15 mouse cellular contexts compared by ENCODE assay signal in genomic region chr14:34944390-34944979, GRCm38 (mm10).
DNase-seq lines count a peak whose midpoint lies in the region; ATAC-seq lines count a peak whose summit lies in the region.
"Had no signal": no experiment of that assay in that cellular context is flagged by ENCODE, and none has a peak within 500 bp of the region (broad histone marks: within the 10 kb centered on the region; RNA-seq: fewer than 3 reads in every experiment).

No protein-coding gene starts in this region.

- no peaks in the 10 kb centered on the region for H3K36me3 ChIP-seq in hindbrain, embryonic 13.5 days
- H3K36me3 ChIP-seq in hindbrain, embryonic 12.5 days, result no peaks in the 10 kb centered on the region
- no peaks in the 10 kb centered on the region for H3K36me3 ChIP-seq in forebrain, embryonic 15.5 days
- H3K36me3 ChIP-seq: hindbrain, embryonic 15.5 days had no signal

- WGBS in hindbrain, embryonic 13.5 days, result 84% methylated on average over 14 of the region's 14 CpGs
- WGBS in hindbrain, embryonic 12.5 days, result 89% methylated on average over 14 of the region's 14 CpGs
- WGBS in forebrain, embryonic 15.5 days, result 64% methylated on average over 14 of the region's 14 CpGs

- peaks cover 28% of the 10 kb centered on the region for H3K4me1 ChIP-seq in hindbrain, embryonic 13.5 days (replicated peaks)
- H3K4me1 ChIP-seq in hindbrain, embryonic 12.5 days, result no peaks in the 10 kb centered on the region
- H3K4me1 ChIP-seq in forebrain, embryonic 15.5 days, result peaks cover 19% of the 10 kb centered on the region

- no peak overlapping the region for H3K4me2 ChIP-seq in hindbrain, embryonic 13.5 days
- H3K4me2 ChIP-seq in hindbrain, embryonic 12.5 days (replicated peaks), result no peak overlapping the region
- no peak overlapping the region for H3K4me2 ChIP-seq in forebrain, embryonic 15.5 days (replicated peaks)
- H3K4me2 ChIP-seq: hindbrain, embryonic 15.5 days had no signal

- no peak overlapping the region; the same call in 1 of the 2 replicates for H3K27ac ChIP-seq in hindbrain, embryonic 13.5 days
- no peak overlapping the region for H3K27ac ChIP-seq in hindbrain, embryonic 12.5 days
- H3K27ac ChIP-seq in forebrain, embryonic 15.5 days (replicated peaks), result no peak overlapping the region
- H3K27ac ChIP-seq: hindbrain, embryonic 15.5 days had no signal

- no peak overlapping the region for H3K9ac ChIP-seq in hindbrain, embryonic 13.5 days
- no peak overlapping the region for H3K9ac ChIP-seq in hindbrain, embryonic 12.5 days
- no peak overlapping the region for H3K9ac ChIP-seq in forebrain, embryonic 15.5 days (replicated peaks)
- H3K9ac ChIP-seq: hindbrain, embryonic 15.5 days had no signal

- no peak overlapping the region for H3K4me3 ChIP-seq in hindbrain, embryonic 13.5 days
- H3K4me3 ChIP-seq in hindbrain, embryonic 12.5 days, result no peak overlapping the region
- H3K4me3 ChIP-seq in forebrain, embryonic 15.5 days, result no peak overlapping the region
- H3K4me3 ChIP-seq: hindbrain, embryonic 15.5 days had no signal

- DNase-seq in layer of hippocampus, postnatal 10 days (ENCODE audit: low spot score in 2 of 2), result peak; percentile 51 to 68
- peak; percentile 70 for DNase-seq in right cerebral cortex, postnatal 14 days
- no peak for DNase-seq in B cell, adult 2 months
- DNase-seq in heart, postnatal 36 days, result no peak
- DNase-seq in embryo, embryonic 10 days (ENCODE audit: low spot score), result no peak
- DNase-seq: kidney, postnatal 10 days; liver; lung, postnatal 10 days; thymus, adult 2 months had no signal

- no peaks in the 10 kb centered on the region for H3K27me3 ChIP-seq in hindbrain, embryonic 13.5 days
- no peaks in the 10 kb centered on the region for H3K27me3 ChIP-seq in hindbrain, embryonic 12.5 days
- 0 out of 2 replicates have a peak, but pooled peaks cover 2% of the 10 kb centered on the region for H3K27me3 ChIP-seq in forebrain, embryonic 15.5 days
- H3K27me3 ChIP-seq: hindbrain, embryonic 15.5 days; Patski had no signal

- ATAC-seq in hindbrain, embryonic 13.5 days (ENCODE audit: low FRiP score), result 0 out of 2 replicates have a peak, but pooled peaks have one; percentile 19
- ATAC-seq in hindbrain, embryonic 12.5 days (ENCODE audit: low FRiP score), result no peak
- peak; percentile 68 for ATAC-seq in forebrain, embryonic 15.5 days (replicated peaks)
- ATAC-seq: midbrain, embryonic 16.5 days; Patski had no signal

- intact Hi-C loops in heart, postnatal 36 days (cut with DNase I), result no loop called here

- H3K9me3 ChIP-seq in hindbrain, embryonic 13.5 days, result no peaks in the 10 kb centered on the region
- no peaks in the 10 kb centered on the region for H3K9me3 ChIP-seq in hindbrain, embryonic 12.5 days (replicated peaks)
- H3K9me3 ChIP-seq in forebrain, embryonic 15.5 days, result no peaks in the 10 kb centered on the region
- H3K9me3 ChIP-seq: hindbrain, embryonic 15.5 days had no signal

Comparison
In these comparisons a context has a peak if more than half of its experiments do, and no peak if none do; other contexts are left out.
1. DNase-seq: peak in layer of hippocampus, postnatal 10 days (2 of 2) and right cerebral cortex, postnatal 14 days (single experiment); none in B cell, adult 2 months (0 of 2), heart, postnatal 36 days (0 of 2) and embryo, embryonic 10 days (single experiment).